Mouse (Mus musculus): Measurements from ENCODE around the gene Nos1ap. TPM values are rescaled to one million over a fixed set of nuclear protein-coding genes. Genes with fewer than 3 reads are reported as not detected.
A peak's percentile ranks its signal among the peaks of the same experiment; 100 is the strongest.

Gene Nos1ap
- total and polyA plus RNA-seq, 2 experiments from 2014 or later = 18.4 to 24.0 TPM

DNA sequence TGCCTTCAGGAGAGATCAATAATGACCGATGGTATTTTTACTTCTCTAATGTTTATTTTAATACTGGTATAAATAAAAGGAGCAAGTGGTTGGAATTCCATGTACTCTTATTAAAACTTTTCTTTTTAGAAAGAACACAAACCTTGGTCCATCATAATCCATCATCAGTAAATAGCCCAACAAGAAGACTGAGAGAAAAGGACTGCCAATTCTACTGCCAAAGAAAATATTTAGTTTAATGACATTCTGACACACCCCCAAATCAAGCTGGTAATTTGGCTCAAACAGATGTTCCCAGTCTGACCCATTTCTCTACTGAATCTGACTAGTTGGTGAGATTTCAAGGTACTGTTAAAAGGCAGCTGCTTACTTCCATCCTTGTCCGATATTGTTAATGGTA is 161.5 kb downstream of the Nos1ap start:
- no peak for TF ChIP-seq CTCF (IDR thresholded peaks at IDR 0.05)
- no peak overlapping the region for H3K4me2 ChIP-seq (ENCODE audit: low read depth, low read length, poor library complexity, severe bottlenecking)
- DNase-seq (ENCODE audit: low spot score) (no peak), ATAC-seq (ENCODE audit: low FRiP score) (no peak)
- WGBS = 88% methylated on average over 2 of the region's 2 CpGs
- H3K27me3 ChIP-seq (ENCODE audit: insufficient read depth, low read length) = no peaks in the 10 kb centered on the region
- peaks cover 6% of the 10 kb centered on the region for H3K4me1 ChIP-seq (ENCODE audit: insufficient read depth, low read length)
- H3K4me3 ChIP-seq (ENCODE audit: low read depth, low read length) = no peak overlapping the region
- no peaks in the 10 kb centered on the region for H3K36me3 ChIP-seq (ENCODE audit: insufficient read depth, low read length)
- H3K9ac ChIP-seq (replicated peaks; ENCODE audit: low read length, poor library complexity, severe bottlenecking) = no peak overlapping the region
- H3K9me3 ChIP-seq (ENCODE audit: low read length) = no peaks in the 10 kb centered on the region
- no peak overlapping the region for H3K27ac ChIP-seq (ENCODE audit: low read depth, low read length)

DNA sequence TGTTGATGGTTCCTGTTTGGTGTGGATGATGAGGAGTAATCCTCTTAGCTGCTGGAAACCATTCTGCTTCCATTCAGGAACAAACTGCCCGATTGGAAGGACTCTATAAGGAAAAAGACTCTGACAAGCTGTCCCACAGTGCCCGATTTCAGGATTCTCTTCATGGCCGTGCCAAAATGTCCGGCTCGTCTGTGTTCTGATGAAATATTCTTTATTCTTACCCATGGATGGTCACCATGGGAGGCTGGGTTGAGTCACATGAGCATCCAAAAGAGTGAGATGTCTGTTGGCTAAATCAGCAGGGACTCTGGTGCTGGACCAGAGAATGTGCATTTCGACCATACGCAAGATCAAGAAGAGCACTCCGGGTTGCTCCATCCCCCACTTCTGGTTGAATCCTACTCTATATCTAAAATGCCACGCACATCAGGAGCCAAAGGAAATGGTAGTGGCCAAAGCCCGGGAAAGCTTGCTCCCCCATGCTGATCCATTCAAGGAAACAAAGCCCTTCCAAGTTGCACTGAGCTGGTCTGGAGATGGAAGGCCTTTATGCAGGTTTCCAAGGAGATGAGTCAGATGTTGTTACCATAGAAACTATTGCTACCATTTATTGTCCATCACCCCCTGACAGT is 165.3 kb downstream of the Nos1ap start:
- Histone ChIP-seq H3K9ac (replicated peaks; ENCODE audit: low read length, poor library complexity, severe bottlenecking) (no peak overlapping the region), H3K4me3 (ENCODE audit: low read depth, low read length) (no peak overlapping the region), H3K36me3 (ENCODE audit: insufficient read depth, low read length) (no peaks in the 10 kb centered on the region), H3K27me3 (ENCODE audit: insufficient read depth, low read length) (no peaks in the 10 kb centered on the region), H3K27ac (ENCODE audit: low read depth, low read length) (peak overlapping the region; percentile 57), H3K4me1 (ENCODE audit: insufficient read depth, low read length) (peaks cover 6% of the 10 kb centered on the region), H3K4me2 (ENCODE audit: low read depth, low read length, poor library complexity, severe bottlenecking) (peak overlapping the region; percentile 6; the same call in 1 of the 2 replicates), H3K9me3 (ENCODE audit: low read length) (no peaks in the 10 kb centered on the region)
- DNase-seq (ENCODE audit: low spot score) = peak; percentile 84
- ATAC-seq (ENCODE audit: low FRiP score) = peak; percentile 85
- 23% methylated on average over 10 of the region's 10 CpGs for WGBS
- no peak for TF ChIP-seq CTCF (IDR thresholded peaks at IDR 0.05)

DNA sequence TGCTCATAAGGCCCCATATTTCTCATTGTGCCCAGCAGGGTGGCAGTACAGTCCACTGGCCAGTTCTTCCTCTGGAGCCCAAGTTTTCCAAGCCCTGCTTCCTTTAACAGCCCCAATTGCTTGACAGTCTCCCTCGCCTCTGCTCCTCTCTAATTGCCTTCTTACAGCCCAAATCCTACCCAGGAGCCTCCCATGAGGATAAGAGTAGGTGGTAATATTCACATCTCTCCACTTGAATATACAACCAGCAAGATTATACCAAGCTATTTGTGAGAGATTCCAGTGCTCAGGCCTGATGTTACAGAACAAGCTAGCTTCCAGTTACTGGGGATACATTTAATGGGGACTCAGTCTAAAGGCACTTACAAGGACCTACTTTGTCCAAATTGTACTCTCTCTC is 166.6 kb downstream of the Nos1ap start:
- no peak for DNase-seq (ENCODE audit: low spot score)
- no peak overlapping the region for H3K27ac ChIP-seq (ENCODE audit: low read depth, low read length)
- H3K36me3 ChIP-seq (ENCODE audit: insufficient read depth, low read length) = no peaks in the 10 kb centered on the region
- no peak overlapping the region for H3K4me3 ChIP-seq (ENCODE audit: low read depth, low read length)
- H3K4me1 ChIP-seq (ENCODE audit: insufficient read depth, low read length) = peaks cover 6% of the 10 kb centered on the region
- no peak for TF ChIP-seq CTCF (IDR thresholded peaks at IDR 0.05)
- no peaks in the 10 kb centered on the region for H3K9me3 ChIP-seq (ENCODE audit: low read length)
- H3K9ac ChIP-seq (replicated peaks; ENCODE audit: low read length, poor library complexity, severe bottlenecking) = no peak overlapping the region
- no peak for ATAC-seq (ENCODE audit: low FRiP score)
- no peak overlapping the region for H3K4me2 ChIP-seq (ENCODE audit: low read depth, low read length, poor library complexity, severe bottlenecking)
- 81% methylated on average over 1 of the region's 1 CpGs for WGBS
- H3K27me3 ChIP-seq (ENCODE audit: insufficient read depth, low read length) = no peaks in the 10 kb centered on the region

DNA sequence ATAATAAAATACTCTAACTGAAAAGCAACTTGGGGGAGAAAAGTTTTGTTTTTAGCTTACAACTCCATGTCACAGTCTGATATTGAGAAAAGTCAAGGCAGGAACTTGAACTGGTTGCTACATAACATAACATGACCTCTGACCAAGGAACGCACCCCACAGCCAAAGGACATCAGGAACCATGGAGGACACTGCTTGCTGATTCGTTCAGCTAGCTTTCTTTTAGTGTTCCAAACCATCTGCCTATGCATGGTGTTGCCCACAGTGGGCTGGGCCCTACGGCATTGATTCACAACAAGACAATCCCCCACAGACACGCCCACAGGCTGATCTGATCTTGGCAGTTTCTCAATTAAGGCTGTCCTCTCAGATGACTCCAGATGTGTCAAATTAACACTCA is 167.5 kb downstream of the Nos1ap start:
- WGBS = 86% methylated on average over 4 of the region's 4 CpGs
- no peak overlapping the region for H3K4me3 ChIP-seq (ENCODE audit: low read depth, low read length)

DNA sequence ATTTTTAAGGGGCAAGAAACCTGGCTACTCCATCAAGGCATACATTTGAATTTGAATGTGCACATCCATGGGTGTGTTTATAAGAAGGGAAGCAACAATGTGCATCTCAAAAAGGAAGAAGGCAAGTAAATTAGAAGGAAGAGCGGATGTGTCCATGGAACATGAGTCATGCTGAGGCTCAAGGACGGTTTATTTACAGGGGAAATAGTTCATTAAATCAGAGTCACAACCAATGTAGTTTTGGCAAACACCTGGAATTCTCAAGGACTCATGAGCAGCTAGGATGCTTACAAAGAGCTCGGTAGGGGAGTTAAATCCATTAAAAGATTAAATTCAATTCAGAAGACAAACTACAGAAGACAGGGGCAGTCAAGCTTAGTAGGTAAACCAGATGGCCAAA is 169.7 kb downstream of the Nos1ap start:
- Histone ChIP-seq H3K9ac (replicated peaks; ENCODE audit: low read length, poor library complexity, severe bottlenecking) (no peak overlapping the region), H3K36me3 (ENCODE audit: insufficient read depth, low read length) (no peaks in the 10 kb centered on the region), H3K27me3 (ENCODE audit: insufficient read depth, low read length) (no peaks in the 10 kb centered on the region), H3K27ac (ENCODE audit: low read depth, low read length) (no peak overlapping the region), H3K4me1 (ENCODE audit: insufficient read depth, low read length) (peaks cover 6% of the 10 kb centered on the region), H3K4me2 (ENCODE audit: low read depth, low read length, poor library complexity, severe bottlenecking) (no peak overlapping the region), H3K4me3 (ENCODE audit: low read depth, low read length) (no peak overlapping the region), H3K9me3 (ENCODE audit: low read length) (no peaks in the 10 kb centered on the region)
- WGBS = 84% methylated on average over 3 of the region's 3 CpGs
- ATAC-seq (ENCODE audit: low FRiP score) (no peak), DNase-seq (ENCODE audit: low spot score) (no peak)
- TF ChIP-seq CTCF (IDR thresholded peaks at IDR 0.05) = no peak

More for the DNA sequence above, 167.5 kb downstream of the Nos1ap start:
- Histone ChIP-seq H3K36me3 (ENCODE audit: insufficient read depth, low read length) (no peaks in the 10 kb centered on the region), H3K27me3 (ENCODE audit: insufficient read depth, low read length) (no peaks in the 10 kb centered on the region), H3K4me2 (ENCODE audit: low read depth, low read length, poor library complexity, severe bottlenecking) (no peak overlapping the region), H3K27ac (ENCODE audit: low read depth, low read length) (no peak overlapping the region), H3K9me3 (ENCODE audit: low read length) (no peaks in the 10 kb centered on the region), H3K4me1 (ENCODE audit: insufficient read depth, low read length) (peaks cover 6% of the 10 kb centered on the region), H3K9ac (replicated peaks; ENCODE audit: low read length, poor library complexity, severe bottlenecking) (no peak overlapping the region)
- no peak for ATAC-seq (ENCODE audit: low FRiP score)
- no peak for TF ChIP-seq CTCF (IDR thresholded peaks at IDR 0.05)
- DNase-seq (ENCODE audit: low spot score) = no peak

DNA sequence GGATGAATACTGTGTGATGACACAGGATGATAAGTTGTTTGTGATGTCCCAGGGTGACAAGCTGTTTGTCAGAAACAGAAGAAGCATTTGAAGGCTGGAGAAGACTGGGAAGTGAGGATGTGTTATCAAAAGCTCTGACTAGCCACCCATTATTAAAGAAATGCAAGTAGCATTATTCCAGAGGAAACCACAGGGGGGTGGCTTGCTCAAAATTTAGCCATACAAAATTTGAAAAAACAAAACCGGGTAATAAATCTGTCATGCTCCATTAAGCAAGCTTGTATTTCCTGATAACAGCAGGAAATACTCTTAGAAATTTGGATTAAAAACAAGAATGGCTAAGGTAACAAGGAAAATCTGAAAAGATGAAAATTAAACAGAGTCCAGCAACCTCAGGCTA is 171.5 kb downstream of the Nos1ap start:
- Histone ChIP-seq H3K4me2 (ENCODE audit: low read depth, low read length, poor library complexity, severe bottlenecking) (no peak overlapping the region), H3K9ac (replicated peaks; ENCODE audit: low read length, poor library complexity, severe bottlenecking) (no peak overlapping the region), H3K9me3 (ENCODE audit: low read length) (no peaks in the 10 kb centered on the region), H3K27ac (ENCODE audit: low read depth, low read length) (no peak overlapping the region), H3K27me3 (ENCODE audit: insufficient read depth, low read length) (no peaks in the 10 kb centered on the region), H3K4me1 (ENCODE audit: insufficient read depth, low read length) (no peaks in the 10 kb centered on the region), H3K36me3 (ENCODE audit: insufficient read depth, low read length) (no peaks in the 10 kb centered on the region), H3K4me3 (ENCODE audit: low read depth, low read length) (no peak overlapping the region)
- no peak for DNase-seq (ENCODE audit: low spot score)
- 57% methylated on average over 1 of the region's 1 CpGs for WGBS
- no peak for TF ChIP-seq CTCF (IDR thresholded peaks at IDR 0.05)
- ATAC-seq (ENCODE audit: low FRiP score) = no peak
